Mouse (Mus musculus) cerebellum, postnatal 4 days (tissue): ENCODE measurements around the gene Olfr948.

Source experiments
- DNase-seq, 2 experiments: peaks; one replicate each; pipeline ENCODE4 v3.0.0; 2022; ENCODE audit warnings: low spot score in 2 of 2, mixed read lengths in 1 of 2

Gene Olfr948

DNA sequence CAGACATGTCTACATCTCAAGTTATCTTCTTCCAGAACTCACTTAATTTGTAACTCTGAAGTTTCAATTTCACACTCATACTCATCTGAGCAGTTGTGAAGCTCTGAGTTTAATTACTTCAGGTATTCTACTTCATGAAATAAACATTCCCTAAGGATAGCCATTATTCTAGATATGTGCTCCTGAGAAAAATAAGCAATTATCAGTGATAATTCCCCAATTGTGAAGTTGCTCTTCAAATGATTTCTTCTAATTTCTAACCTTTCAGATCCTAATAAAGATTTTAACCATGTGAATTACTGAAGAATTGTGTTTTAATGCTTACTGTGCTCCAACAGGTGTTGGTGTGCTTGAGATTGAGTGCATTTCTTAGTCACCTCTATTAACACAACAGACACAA, at the start of gene Olfr948:
TSS of gene Olfr948 (minus strand) at position 101 of the 400 bp plus-strand sequence.
- DNase-seq: no peak

DNA sequence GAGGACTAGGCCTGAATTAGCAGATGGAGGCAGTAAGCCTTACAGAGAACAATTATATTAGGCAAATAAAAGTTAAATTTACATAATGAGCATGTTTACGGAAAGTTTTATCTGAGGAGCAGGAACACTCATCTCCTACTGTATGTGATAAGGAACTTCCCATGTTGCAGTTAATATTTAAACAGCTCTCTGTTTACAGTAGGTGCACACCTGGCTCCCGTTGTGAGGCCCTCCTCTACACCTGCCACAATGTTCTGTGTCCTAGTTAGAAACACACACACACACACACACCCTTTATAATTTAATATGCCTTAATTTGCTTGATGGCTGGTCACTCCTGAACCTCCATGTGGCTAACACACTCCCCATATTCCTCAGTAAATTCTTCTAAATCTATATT, 38.7 kb downstream of the Olfr948 start:
- no peak for DNase-seq

GRCm38 (mm10) chr9:39276718-39277117, 49.1 kb downstream of the Olfr948 start, which contains the start of gene Olfr945:
Gene Olfr945, minus strand, starts transcription at chr9:39276818.
- no peak for DNase-seq
